Mouse (Mus musculus) spleen, adult 2 months (tissue): ENCODE measurements around the gene Armc8.

Experiments used
- CTCF ChIP-seq: fragments of 200-500 bp; IDR thresholded peaks from 2 replicates; pipeline ENCODE4 v1.5.1; 2011; ENCODE audit warnings: mild to moderate bottlenecking, inconsistent platforms; ENCODE audit not compliant: insufficient read depth, insufficient read length, insufficient replicate concordance; ENCODE audit errors: extremely low read depth
- POLR2A ChIP-seq: fragments of 200-500 bp; IDR thresholded peaks from 2 replicates; pipeline ENCODE4 v1.6.1; 2011; ENCODE audit warnings: low read depth, low read length, inconsistent platforms

DNA sequence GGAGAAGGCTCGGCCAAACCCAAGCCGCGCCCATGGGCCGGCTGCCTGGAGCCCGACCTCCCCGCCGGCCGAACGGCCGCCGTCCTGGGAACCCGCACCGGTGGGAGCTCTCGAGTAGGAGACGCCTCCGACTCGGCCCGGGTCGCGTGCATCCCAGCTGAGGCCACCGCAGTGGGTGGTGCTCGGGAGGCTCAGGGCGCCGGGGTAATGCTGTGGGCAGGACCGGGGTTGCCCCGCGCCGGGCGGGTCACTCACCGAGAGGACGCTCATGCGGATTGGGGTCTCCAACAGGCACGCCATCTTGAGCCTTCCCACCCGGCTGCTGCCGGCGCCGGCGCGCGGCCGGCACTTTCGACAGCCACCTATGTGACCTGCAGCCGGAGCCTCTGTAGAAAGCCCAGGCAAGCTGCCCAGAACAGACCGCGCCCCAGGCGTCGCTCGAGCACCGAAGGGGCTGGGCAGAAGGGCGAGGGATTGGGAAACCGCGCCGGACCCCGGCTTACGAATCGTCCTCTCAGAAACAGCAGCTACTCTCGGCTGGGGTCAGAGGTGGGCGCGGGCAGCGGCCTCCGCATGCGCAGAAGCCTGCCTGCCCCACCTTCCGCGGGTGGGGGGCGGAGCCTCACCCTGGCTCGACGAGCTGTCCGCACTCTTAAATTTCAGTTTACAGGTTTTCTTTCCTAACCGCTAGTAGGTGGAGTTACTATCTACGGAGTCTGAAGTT is at the start of gene Armc8:
- TF ChIP-seq POLR2A (peak; percentile 20; the same call in 1 of the 2 replicates), CTCF (no peak)
